In genomic region chr11:112801189-112801818, GRCm38 (mm10) we compare ENCODE assay signal across 16 mouse cellular contexts. TPM values are rescaled to one million over a fixed set of nuclear protein-coding genes. Genes with fewer than 3 reads are reported as not detected.
DNase-seq lines count a peak whose midpoint lies in the region; ATAC-seq lines count a peak whose summit lies in the region.
"Had no signal": no experiment of that assay in that cellular context is flagged by ENCODE, and none has a peak within 500 bp of the region (broad histone marks: within the 10 kb centered on the region; RNA-seq: fewer than 3 reads in every experiment).

No protein-coding gene starts in this region.

- H3K36me3 ChIP-seq in midbrain, embryonic 10.5 days = no peaks in the 10 kb centered on the region
- H3K36me3 ChIP-seq in midbrain, embryonic 15.5 days (replicated peaks) = no peaks in the 10 kb centered on the region
- H3K36me3 ChIP-seq in forebrain, embryonic 16.5 days (ENCODE audit: control insufficient read depth, insufficient read depth) = no peaks in the 10 kb centered on the region
- H3K36me3 ChIP-seq: embryonic facial prominence, embryonic 15.5 days; hindbrain, embryonic 15.5 days; stomach, embryonic 15.5 days had no signal

- H3K27ac ChIP-seq in midbrain, embryonic 10.5 days (replicated peaks) = peak overlapping the region; percentile 76
- no peak overlapping the region for H3K27ac ChIP-seq in midbrain, embryonic 15.5 days
- H3K27ac ChIP-seq in forebrain, embryonic 16.5 days (ENCODE audit: low read length) = no peak overlapping the region
- H3K27ac ChIP-seq: embryonic facial prominence, embryonic 15.5 days; hindbrain, embryonic 15.5 days; left cerebral cortex, adult 2 months; stomach, embryonic 15.5 days had no signal

- H3K27me3 ChIP-seq in midbrain, embryonic 10.5 days (ENCODE audit: low read depth, poor library complexity, severe bottlenecking) = peaks cover 23% of the 10 kb centered on the region
- H3K27me3 ChIP-seq in midbrain, embryonic 15.5 days (replicated peaks) = no peaks in the 10 kb centered on the region
- H3K27me3 ChIP-seq in forebrain, embryonic 16.5 days (replicated peaks; ENCODE audit: control insufficient read depth, insufficient read depth, low read length) = no peaks in the 10 kb centered on the region
- H3K27me3 ChIP-seq: hindbrain, embryonic 15.5 days; stomach, embryonic 15.5 days had no signal

- no peak for ATAC-seq in midbrain, embryonic 15.5 days (replicated peaks)
- ATAC-seq in forebrain, embryonic 16.5 days = peak; percentile 47; the same call in 1 of the 2 replicates

- H3K9me3 ChIP-seq in midbrain, embryonic 10.5 days (replicated peaks) = no peaks in the 10 kb centered on the region
- no peaks in the 10 kb centered on the region for H3K9me3 ChIP-seq in midbrain, embryonic 15.5 days
- H3K9me3 ChIP-seq in forebrain, embryonic 16.5 days (ENCODE audit: control insufficient read depth, low read length) = no peaks in the 10 kb centered on the region
- H3K9me3 ChIP-seq: embryonic facial prominence, embryonic 15.5 days; hindbrain, embryonic 15.5 days; stomach, embryonic 15.5 days had no signal

- H3K4me2 ChIP-seq in midbrain, embryonic 15.5 days = no peak overlapping the region
- H3K4me2 ChIP-seq in forebrain, embryonic 16.5 days (ENCODE audit: low read length) = no peak overlapping the region
- H3K4me2 ChIP-seq: embryonic facial prominence, embryonic 15.5 days; hindbrain, embryonic 15.5 days; stomach, embryonic 15.5 days had no signal

- H3K9ac ChIP-seq in midbrain, embryonic 15.5 days = no peak overlapping the region
- H3K9ac ChIP-seq in forebrain, embryonic 16.5 days (replicated peaks; ENCODE audit: low read depth, low read length) = no peak overlapping the region
- H3K9ac ChIP-seq: embryonic facial prominence, embryonic 15.5 days; hindbrain, embryonic 15.5 days; stomach, embryonic 15.5 days had no signal

- H3K4me3 ChIP-seq in midbrain, embryonic 10.5 days = peak overlapping the region; percentile 16; the same call in 1 of the 2 replicates
- no peak overlapping the region for H3K4me3 ChIP-seq in midbrain, embryonic 15.5 days
- H3K4me3 ChIP-seq in forebrain, embryonic 16.5 days (replicated peaks; ENCODE audit: low read length) = no peak overlapping the region
- H3K4me3 ChIP-seq: embryonic facial prominence, embryonic 15.5 days; hindbrain, embryonic 15.5 days; left cerebral cortex, adult 2 months; myocyte; stomach, embryonic 15.5 days had no signal

- peaks cover 40% of the 10 kb centered on the region for H3K4me1 ChIP-seq in midbrain, embryonic 10.5 days
- H3K4me1 ChIP-seq in midbrain, embryonic 15.5 days = no peaks in the 10 kb centered on the region
- peaks cover 11% of the 10 kb centered on the region for H3K4me1 ChIP-seq in forebrain, embryonic 16.5 days (replicated peaks; ENCODE audit: control insufficient read depth, insufficient read depth, low read length)

- WGBS in midbrain, embryonic 10.5 days = 32% methylated on average over 4 of the region's 4 CpGs
- 23% methylated on average over 4 of the region's 4 CpGs for WGBS in midbrain, embryonic 15.5 days
- WGBS in forebrain, embryonic 16.5 days = 17% methylated on average over 4 of the region's 4 CpGs

- peak; percentile 38 for DNase-seq in midbrain, embryonic 10.5 days (ENCODE audit: low spot score)
- peak; percentile 50 for DNase-seq in R1 (ENCODE audit: low read depth, low spot score)
- DNase-seq in retina, embryonic 14.5 days (ENCODE audit: low spot score) = peak; percentile 73
- DNase-seq in frontal cortex, postnatal 14 days (ENCODE audit: low spot score in 2 of 2) = no peak
- DNase-seq in spleen, postnatal 4 days (ENCODE audit: low spot score in 2 of 2) = no peak
- DNase-seq: adrenal gland, adult 2 months; kidney, adult 8-10 months; lung, adult 2 months; thymus, postnatal 4 days had no signal

RNA-seq across cellular contexts. Expression of gene Sox9, which starts 19.3 kb away (rescaled TPM):
- polyA plus RNA-seq in midbrain, embryonic 10.5 days (2016; fragmentation: Nextera tagmentation; extraction: Ambion mirVana) = 61.8 and 108 TPM in 2 replicates
- 43.0 and 49.3 TPM in 2 replicates for polyA plus RNA-seq in midbrain, embryonic 15.5 days (2015; fragmentation: Nextera tagmentation; extraction: Ambion mirVana)
- 48.4 and 60.3 TPM in 2 replicates for polyA plus RNA-seq in forebrain, embryonic 16.5 days (2015; fragmentation: Nextera tagmentation; extraction: Ambion mirVana)

Comparison
In these comparisons a context has a peak if more than half of its experiments do, and no peak if none do; other contexts are left out.
1. DNase-seq: peak in midbrain, embryonic 10.5 days (single experiment), R1 (single experiment) and retina, embryonic 14.5 days (single experiment); none in frontal cortex, postnatal 14 days (0 of 2) and spleen, postnatal 4 days (0 of 2).